Comparison of ENCODE assay signal across 29 mouse cellular contexts in genomic region chr7:43407573-43407972, GRCm38 (mm10). TPM values are rescaled to one million over a fixed set of nuclear protein-coding genes. Genes with fewer than 3 reads are reported as not detected.
DNase-seq lines count a peak whose midpoint lies in the region; ATAC-seq and TF ChIP-seq lines count a peak whose summit lies in the region.
"Had no signal": no experiment of that assay in that cellular context is flagged by ENCODE, and none has a peak within 500 bp of the region (broad histone marks: within the 10 kb centered on the region; RNA-seq: fewer than 3 reads in every experiment).

No protein-coding gene starts in this region.

- peak; percentile 6 for DNase-seq in heart, adult 11 months
- DNase-seq in heart, postnatal 36 days, result no peak
- peak; percentile 14 to 39 for DNase-seq in spleen, postnatal 36 days (ENCODE audit: low spot score in 2 of 2)
- no peak for DNase-seq in spleen, postnatal 14 days (ENCODE audit: low spot score in 2 of 2)
- DNase-seq in splenic B cell, adult 2 months (ENCODE audit: low read depth, low spot score), result peak; percentile 66
- no peak for DNase-seq in neural tube, embryonic 10.5 days (ENCODE audit: extremely low spot score, low spot score)
- no peak for DNase-seq in gastrocnemius, adult 2 months
- DNase-seq: adrenal gland, adult 2 months; adrenal gland, postnatal 14 days; cerebellum, adult 11-12 months; cerebellum, adult 8-10 months; cerebellum, postnatal 10 days; cerebellum, postnatal 36 days; gastrocnemius, postnatal 36 days; heart, adult 18-20 months; heart, postnatal 10 days; heart, postnatal 4 days had no signal

- peaks cover 3% of the 10 kb centered on the region for H3K36me3 ChIP-seq in splenic B cell, adult 2 months (ENCODE audit: control insufficient read depth, insufficient read depth, low read length, poor library complexity, severe bottlenecking)
- H3K36me3 ChIP-seq: forebrain, embryonic 10.5 days; heart, embryonic 12.5 days; heart, embryonic 15.5 days had no signal

- intact Hi-C loops in heart, postnatal 36 days (cut with DNase I), result no loop called here
- intact Hi-C loops in gastrocnemius, adult 2 months (cut with DNase I), result no loop called here

- no peak overlapping the region for H3K4me3 ChIP-seq in gastrocnemius, adult 2 months
- H3K4me3 ChIP-seq: forebrain, embryonic 10.5 days; forebrain, embryonic 13.5 days; heart, embryonic 12.5 days; heart, embryonic 15.5 days had no signal

- no peak for TF ChIP-seq CTCF in gastrocnemius, adult 2 months (IDR thresholded peaks at IDR 0.05)

- no peaks in the 10 kb centered on the region for H3K27me3 ChIP-seq in splenic B cell, adult 2 months (ENCODE audit: control insufficient read depth, insufficient read depth, low read length, poor library complexity, severe bottlenecking)
- H3K27me3 ChIP-seq: forebrain, embryonic 13.5 days; heart, embryonic 12.5 days; heart, embryonic 15.5 days had no signal

- ATAC-seq in granulocyte monocyte progenitor cell, adult 5-6 weeks (replicated peaks; ENCODE audit: poor library complexity, severe bottlenecking), result 0 out of 2 replicates have a peak, but pooled peaks have one; percentile 10
- ATAC-seq: forebrain, embryonic 13.5 days; forebrain, embryonic 16.5 days; hindbrain, postnatal 0 days; inflammation-experienced regulatory T-cells, adult 6 months had no signal

- no peak overlapping the region for H3K27ac ChIP-seq in gastrocnemius, adult 2 months
- H3K27ac ChIP-seq: forebrain, embryonic 10.5 days; forebrain, embryonic 13.5 days; heart, embryonic 15.5 days; hindbrain, embryonic 14.5 days; hindbrain, postnatal 0 days had no signal

RNA-seq across cellular contexts. Expression of gene Siglecg, which starts 0.4 kb away (rescaled TPM):
- total RNA-seq in heart, postnatal 36 days (2021), result under 1 TPM; 0.22 to 0.51 TPM
- 11.9 and 27.5 TPM in 2 replicates for total RNA-seq in granulocyte monocyte progenitor cell, adult 5-6 weeks (2014; fragmentation: Nextera tagmentation)
- total RNA-seq in granulocyte monocyte progenitor cell, adult 5-6 weeks (2017), result 11.8 and 12.6 TPM in 2 replicates
- total RNA-seq in gastrocnemius, adult 2 months (2021), result not detected
- total RNA-seq: gastrocnemius, adult 8-10 months; hindbrain, postnatal 0 days; MEL had no signal

RNA-seq across cellular contexts. Expression of gene Lim2, which starts 19.9 kb away (rescaled TPM):
- total RNA-seq in heart, postnatal 36 days (2021), result not detected
- not detected in 2 replicates for total RNA-seq in granulocyte monocyte progenitor cell, adult 5-6 weeks (2014; fragmentation: Nextera tagmentation)
- total RNA-seq in granulocyte monocyte progenitor cell, adult 5-6 weeks (2017), result 0.05 TPM in 1 of 2 replicates, not detected in the other
- total RNA-seq in gastrocnemius, adult 2 months (2021), result not detected
- total RNA-seq: adrenal gland, adult 2 months; adrenal gland, postnatal 14 days; adrenal gland, postnatal 4 days; gastrocnemius, adult 8-10 months; gastrocnemius, postnatal 36 days; heart, adult 18-20 months; heart, postnatal 10 days; heart, postnatal 4 days; hindbrain, postnatal 0 days; MEL had no signal

RNA-seq across cellular contexts. Expression of gene Nkg7, which starts 29.3 kb away (rescaled TPM):
- not detected for total RNA-seq in heart, postnatal 36 days (2021)
- 772 and 862 TPM in 2 replicates for total RNA-seq in granulocyte monocyte progenitor cell, adult 5-6 weeks (2014; fragmentation: Nextera tagmentation)
- total RNA-seq in granulocyte monocyte progenitor cell, adult 5-6 weeks (2017), result 227 and 400 TPM in 2 replicates
- not detected for total RNA-seq in gastrocnemius, adult 2 months (2021)
- total RNA-seq: adrenal gland, postnatal 14 days; gastrocnemius, adult 8-10 months; gastrocnemius, postnatal 36 days; heart, postnatal 10 days; heart, postnatal 4 days; hindbrain, postnatal 0 days; MEL had no signal

RNA-seq across cellular contexts. Expression of gene Cldnd2, which starts 33.0 kb away (rescaled TPM):
- total RNA-seq in heart, postnatal 36 days (2021), result not detected
- 2.4 TPM in 1 of 2 replicates, not detected in the other for total RNA-seq in granulocyte monocyte progenitor cell, adult 5-6 weeks (2014; fragmentation: Nextera tagmentation)
- total RNA-seq in granulocyte monocyte progenitor cell, adult 5-6 weeks (2017), result 0.52 TPM in 1 of 2 replicates, not detected in the other
- total RNA-seq in gastrocnemius, adult 2 months (2021), result not detected
- total RNA-seq: adrenal gland, adult 2 months; adrenal gland, postnatal 14 days; adrenal gland, postnatal 4 days; gastrocnemius, adult 8-10 months; gastrocnemius, postnatal 36 days; heart, adult 18-20 months; heart, postnatal 10 days; heart, postnatal 4 days; hindbrain, postnatal 0 days; MEL had no signal

RNA-seq across cellular contexts. Expression of gene Etfb, which starts 36.3 kb away (rescaled TPM):
- total RNA-seq in heart, postnatal 36 days (2021), result 1,000 to 10,000 TPM; 1,276 to 1,377 TPM
- 485 and 520 TPM in 2 replicates for total RNA-seq in granulocyte monocyte progenitor cell, adult 5-6 weeks (2014; fragmentation: Nextera tagmentation)
- total RNA-seq in granulocyte monocyte progenitor cell, adult 5-6 weeks (2017), result 676 and 828 TPM in 2 replicates
- total RNA-seq in gastrocnemius, adult 2 months (2021), result 100 to 1,000 TPM; 221 to 447 TPM

Comparison
In these comparisons a context has a peak if more than half of its experiments do, and no peak if none do; other contexts are left out.
1. DNase-seq: peak in heart, adult 11 months (single experiment), spleen, postnatal 36 days (2 of 2) and splenic B cell, adult 2 months (single experiment); none in heart, postnatal 36 days (0 of 2), spleen, postnatal 14 days (0 of 2), neural tube, embryonic 10.5 days (single experiment) and gastrocnemius, adult 2 months (single experiment).
2. RNA of gene Siglecg, which starts 0.4 kb away (total RNA-seq): 11.8 to 27.5 TPM in granulocyte monocyte progenitor cell, adult 5-6 weeks; 0.22 to 0.51 TPM in heart, postnatal 36 days and not detected in gastrocnemius, adult 2 months; every median in the first group is over 4 times any median in the second.
3. RNA of gene Nkg7, which starts 29.3 kb away (total RNA-seq): 227 to 862 TPM in granulocyte monocyte progenitor cell, adult 5-6 weeks; not detected in heart, postnatal 36 days and not detected in gastrocnemius, adult 2 months; every median in the first group is over 100 times any median in the second.